Mouse (Mus musculus) layer of hippocampus, adult 11-12 months (tissue): Measurements from ENCODE around the gene Ahcyl2.
"Not testable (repeated sequence)": the region's sequence is repeated elsewhere in the genome, so short reads cannot be mapped to it uniquely, and the experiment has no call there.

Experiments used
- DNase-seq: peaks from one replicate; pipeline ENCODE4 v3.0.0; 2022; ENCODE audit warnings: low spot score

The Ahcyl2 gene

DNA sequence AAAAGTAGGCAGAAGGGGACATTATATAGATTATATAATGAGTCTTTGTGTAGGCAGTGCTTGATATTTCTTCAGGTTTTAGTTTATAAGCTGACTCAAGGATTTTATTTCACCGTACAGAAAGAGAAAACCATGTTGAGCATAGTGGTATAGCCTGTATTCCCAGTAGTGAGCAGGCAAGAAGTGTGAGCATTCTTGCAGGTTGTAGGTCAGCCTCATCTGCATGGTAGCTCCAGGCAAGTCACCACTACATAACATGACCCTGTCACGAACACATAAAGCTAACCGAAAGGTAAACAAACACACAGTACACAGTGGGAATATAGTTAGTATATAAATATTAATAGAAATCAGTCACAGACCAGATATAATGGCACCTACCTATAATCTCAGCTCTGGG lies 47.2 kb downstream of the Ahcyl2 start:
- DNase-seq, result no peak

GRCm38 (mm10) chr6:29815634-29816033 lies 47.8 kb downstream of the Ahcyl2 start:
- no peak for DNase-seq

GRCm38 (mm10) chr6:29816371-29816770 lies 48.6 kb downstream of the Ahcyl2 start:
- DNase-seq, result not testable (repeated sequence)

DNA sequence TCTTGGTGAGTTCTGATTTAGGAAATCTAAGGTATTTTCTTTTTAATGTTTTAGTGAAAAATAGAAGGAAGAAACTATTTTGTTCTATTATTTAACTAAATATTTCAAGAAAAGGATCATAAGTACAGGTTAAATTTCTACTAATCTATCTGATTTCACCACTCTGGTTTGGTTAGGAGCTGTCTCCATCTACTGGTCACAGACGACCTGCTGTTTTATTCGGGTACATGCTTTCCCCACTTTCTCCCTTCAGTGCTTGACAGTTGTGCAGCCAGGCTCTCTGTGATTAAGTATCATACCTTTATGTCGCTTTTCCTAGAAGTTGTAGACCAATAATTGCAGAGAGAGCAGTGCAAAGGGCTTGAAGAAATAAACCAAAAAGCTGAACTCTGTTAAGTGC lies 51.5 kb downstream of the Ahcyl2 start:
- DNase-seq, result peak; percentile 53

DNA sequence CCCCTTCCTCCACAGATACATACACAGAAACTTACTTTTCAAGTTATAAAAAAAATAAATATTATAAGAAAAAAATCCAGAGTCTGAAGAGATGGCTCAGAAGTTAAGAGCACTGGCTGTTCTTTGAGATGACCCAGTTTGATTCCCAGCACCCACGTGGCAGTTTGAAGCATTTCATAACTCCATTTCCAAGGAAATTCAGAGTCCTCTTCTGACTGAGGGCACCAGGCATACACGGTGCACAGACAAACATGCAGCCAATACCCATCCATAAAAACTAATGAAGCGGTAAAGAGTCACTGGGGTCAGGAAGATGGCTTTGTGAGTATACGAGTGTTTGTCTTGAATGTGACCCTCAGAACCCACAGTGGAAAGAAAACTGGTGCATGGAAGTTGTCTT lies 52.5 kb downstream of the Ahcyl2 start:
- no peak for DNase-seq

DNA sequence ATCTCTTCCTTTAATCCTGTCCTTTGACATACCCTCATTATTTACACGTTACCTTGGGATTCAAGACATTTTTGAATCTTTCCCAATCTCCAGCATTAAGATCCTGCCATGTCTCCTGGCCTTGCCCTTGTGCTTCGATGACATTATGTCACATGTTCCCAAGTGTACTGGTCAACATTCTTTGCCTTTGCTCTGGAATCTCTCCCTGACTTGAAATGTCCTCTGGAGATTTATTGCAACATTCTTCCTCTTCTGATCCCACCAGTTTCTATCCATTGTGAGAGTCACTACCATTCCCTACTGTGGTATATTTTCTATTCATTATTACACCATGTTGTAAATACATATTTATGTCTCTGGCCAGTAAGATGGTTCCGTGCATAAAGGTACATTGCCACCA lies 53.1 kb downstream of the Ahcyl2 start:
- DNase-seq, result no peak

DNA sequence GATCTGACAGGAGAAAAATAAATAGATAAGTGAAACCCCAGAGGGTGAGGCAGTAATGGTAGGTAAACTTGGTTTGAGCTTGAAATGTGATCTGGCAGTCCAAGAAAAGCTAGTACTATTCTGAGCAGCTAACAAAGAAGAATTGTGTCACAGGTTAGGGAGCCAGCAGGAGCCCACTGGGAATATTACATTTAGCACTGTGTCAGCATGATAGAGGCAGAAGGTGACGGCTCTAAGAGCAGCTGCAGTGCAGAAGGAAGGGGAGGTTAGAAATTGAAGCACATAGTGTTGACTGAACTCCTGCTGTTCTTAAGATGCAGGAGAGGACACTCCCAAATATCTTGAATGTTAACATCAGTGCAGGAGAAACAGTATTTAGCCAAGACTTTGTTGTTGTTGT lies 54.0 kb downstream of the Ahcyl2 start:
- DNase-seq, result no peak

DNA sequence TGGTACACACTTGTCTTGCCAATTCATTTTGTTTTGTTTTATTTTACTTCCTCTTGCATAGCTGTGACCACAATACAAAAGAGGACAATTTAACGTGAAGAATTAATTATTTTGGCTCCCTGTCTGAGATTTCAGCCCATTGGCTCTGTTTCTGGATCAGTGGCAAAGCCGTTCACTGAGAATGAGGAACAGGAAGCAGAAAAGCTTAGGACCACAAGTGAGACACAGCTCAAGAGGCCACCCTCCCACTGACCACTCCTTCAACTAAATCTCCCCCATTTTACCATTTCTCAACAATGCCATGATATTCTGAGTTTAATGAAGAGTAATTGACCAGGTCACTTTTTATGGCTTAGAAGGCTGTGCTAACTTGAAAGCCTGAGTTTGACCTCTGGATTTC lies 57.5 kb downstream of the Ahcyl2 start:
- DNase-seq, result no peak

DNA sequence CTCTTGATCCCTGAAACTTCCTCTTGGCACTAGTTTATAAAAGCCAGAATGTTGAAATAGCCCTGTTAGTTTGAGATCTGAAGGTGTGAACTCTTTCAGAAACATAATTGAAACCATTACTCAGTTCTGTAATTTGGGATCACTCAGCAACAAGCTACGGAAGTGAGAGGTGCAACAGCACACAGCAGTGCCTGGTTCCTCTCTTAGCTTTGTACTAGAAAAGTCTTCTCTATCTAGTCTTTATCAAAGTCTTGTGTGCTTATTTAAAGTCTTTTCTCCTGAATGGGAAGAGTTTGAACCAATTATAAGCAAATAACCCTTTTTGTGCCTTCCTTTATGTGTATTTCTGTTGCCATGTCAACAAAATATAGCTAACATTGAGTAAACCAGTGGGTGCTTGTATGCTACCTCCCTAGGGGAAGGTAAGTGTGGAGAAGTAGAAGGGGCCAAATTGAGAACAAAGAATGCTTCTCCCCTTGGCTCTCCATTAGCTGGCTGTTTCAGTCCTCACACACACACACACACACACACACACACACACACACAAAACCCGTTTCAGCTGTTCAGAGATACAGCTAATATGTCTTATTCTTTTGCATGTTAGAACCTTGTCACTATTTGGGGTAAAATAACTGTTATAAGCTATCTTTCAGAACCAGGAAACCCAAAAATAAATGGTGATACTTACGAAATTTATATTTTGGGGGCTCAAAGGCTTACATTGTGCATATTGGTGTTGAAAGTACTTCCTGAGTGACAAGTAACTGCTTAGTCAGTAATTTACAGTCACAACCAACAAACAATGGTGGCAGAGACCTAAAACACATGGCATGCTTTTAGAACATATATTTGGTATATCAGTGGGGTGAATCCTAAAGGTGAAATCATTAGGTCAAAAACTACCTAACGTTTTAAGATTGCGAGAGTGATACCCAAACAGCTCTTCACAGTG lies 59.8 kb downstream of the Ahcyl2 start:
- no peak for DNase-seq

DNA sequence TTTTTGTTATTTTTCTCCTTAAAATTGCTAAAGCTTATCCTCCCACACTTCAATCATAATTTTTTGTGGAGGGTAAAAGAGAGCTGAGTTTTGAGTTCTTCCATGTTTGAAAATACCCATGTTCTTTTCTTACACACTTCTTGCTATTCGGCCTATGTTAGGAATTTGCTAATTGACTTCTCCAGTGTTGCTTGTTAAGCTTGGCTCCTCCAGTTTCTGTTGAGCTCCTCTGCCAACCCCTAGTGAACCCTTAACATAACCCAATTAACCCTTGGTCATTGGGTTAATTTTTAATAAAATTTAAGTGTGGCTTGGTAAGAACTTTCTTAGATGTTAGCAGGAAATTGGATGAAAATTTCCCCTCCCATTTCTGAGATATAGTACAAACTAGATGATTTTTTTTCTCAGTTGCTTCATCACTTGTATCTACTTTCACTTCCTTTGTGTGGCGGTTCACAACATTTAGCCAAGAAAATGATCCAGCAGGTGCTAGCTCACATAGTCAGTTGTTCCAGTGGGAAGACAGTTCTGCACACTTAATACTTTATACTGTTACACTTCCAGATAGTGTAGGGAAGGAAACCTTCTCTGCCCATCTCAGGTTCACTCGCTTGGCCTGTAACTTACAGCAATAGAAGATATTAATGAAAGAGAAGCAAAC lies 60.9 kb downstream of the Ahcyl2 start:
- DNase-seq, result no peak

GRCm38 (mm10) chr6:29832356-29832755 lies 64.5 kb downstream of the Ahcyl2 start:
- no peak for DNase-seq

GRCm38 (mm10) chr6:29833117-29833516 lies 65.3 kb downstream of the Ahcyl2 start:
- no peak for DNase-seq

- DNase-seq, result no peak
Measured at GRCm38 (mm10) chr6:29833568-29834255, 65.9 kb downstream of the Ahcyl2 start.

GRCm38 (mm10) chr6:29835543-29836177 lies 67.8 kb downstream of the Ahcyl2 start:
- DNase-seq, result no peak

GRCm38 (mm10) chr6:29837579-29837978 lies 69.8 kb downstream of the Ahcyl2 start:
- DNase-seq, result no peak

- DNase-seq, result no peak
Measured at GRCm38 (mm10) chr6:29838531-29838930, 70.7 kb downstream of the Ahcyl2 start.

GRCm38 (mm10) chr6:29840008-29840407 lies 72.2 kb downstream of the Ahcyl2 start:
- DNase-seq, result no peak

- no peak for DNase-seq
Measured at GRCm38 (mm10) chr6:29841461-29841860, 73.7 kb downstream of the Ahcyl2 start.

DNA sequence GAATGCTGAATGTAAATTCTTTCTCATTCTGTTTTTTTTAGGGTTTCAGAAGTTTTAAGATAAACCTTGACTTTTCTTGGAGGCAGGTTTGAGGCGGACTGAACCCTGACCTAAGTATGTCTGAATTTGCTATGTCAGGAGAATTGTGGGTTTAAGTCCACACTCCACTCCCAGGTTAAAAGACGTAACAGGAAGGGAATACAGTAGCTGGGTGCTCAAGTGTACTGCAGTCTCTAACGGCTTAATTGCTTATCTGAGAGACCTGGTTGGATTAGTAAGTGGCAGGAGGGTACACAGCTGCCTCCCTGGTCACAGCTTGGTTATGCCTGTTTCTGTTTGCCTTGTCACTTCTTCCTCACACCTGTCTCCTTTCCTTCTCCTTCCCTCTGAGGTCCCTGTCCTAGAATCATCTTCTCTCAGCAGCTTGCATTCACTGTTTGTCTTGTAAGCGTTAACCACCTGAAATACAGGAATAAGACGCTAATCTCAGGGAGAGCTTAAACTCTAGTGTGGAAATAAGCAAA lies 79.9 kb downstream of the Ahcyl2 start:
- no peak for DNase-seq

GRCm38 (mm10) chr6:29848808-29849207 lies 81.0 kb downstream of the Ahcyl2 start:
- DNase-seq, result no peak

GRCm38 (mm10) chr6:29850096-29850495 lies 82.3 kb downstream of the Ahcyl2 start:
- DNase-seq, result no peak

DNA sequence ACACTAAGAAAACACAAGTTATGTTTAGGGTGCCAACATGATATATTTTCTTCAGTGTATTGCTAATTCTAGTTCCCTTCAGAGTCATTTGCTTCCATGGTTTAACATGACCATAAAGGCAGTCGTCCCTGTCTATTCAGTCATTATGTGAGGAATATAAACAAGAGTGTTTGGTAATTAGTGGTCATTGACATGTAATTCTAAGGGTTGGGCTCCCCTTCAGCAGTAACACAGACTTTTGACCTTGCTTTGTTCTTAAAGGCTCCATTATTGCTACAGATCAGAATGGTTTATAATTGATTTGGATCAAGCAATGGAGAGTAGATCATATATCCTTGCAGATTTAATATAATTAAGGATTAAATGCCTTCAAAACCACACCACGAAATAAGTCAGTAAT lies 82.9 kb downstream of the Ahcyl2 start:
- DNase-seq, result no peak
